Mouse (Mus musculus) G1E-ER4 (cell line): ENCODE data around the gene Ctbp1. TPM values are rescaled to one million over a fixed set of nuclear protein-coding genes. Genes with fewer than 3 reads are reported as not detected.

Experiments used
- GATA1 ChIP-seq: IDR thresholded peaks from one replicate; pipeline ENCODE4 v1.8.0; 2012; ENCODE audit warnings: low read length, inconsistent platforms
- polyA plus RNA-seq: library from polyadenylated mRNA; stranded (reverse); fragments of >175 nt; gene quantifications from 2 replicates; pipeline ENCODE4 v1.2.3, GENCODE M21; 2012

Gene Ctbp1
- polyA plus RNA-seq, 1 experiment: 457 TPM

DNA sequence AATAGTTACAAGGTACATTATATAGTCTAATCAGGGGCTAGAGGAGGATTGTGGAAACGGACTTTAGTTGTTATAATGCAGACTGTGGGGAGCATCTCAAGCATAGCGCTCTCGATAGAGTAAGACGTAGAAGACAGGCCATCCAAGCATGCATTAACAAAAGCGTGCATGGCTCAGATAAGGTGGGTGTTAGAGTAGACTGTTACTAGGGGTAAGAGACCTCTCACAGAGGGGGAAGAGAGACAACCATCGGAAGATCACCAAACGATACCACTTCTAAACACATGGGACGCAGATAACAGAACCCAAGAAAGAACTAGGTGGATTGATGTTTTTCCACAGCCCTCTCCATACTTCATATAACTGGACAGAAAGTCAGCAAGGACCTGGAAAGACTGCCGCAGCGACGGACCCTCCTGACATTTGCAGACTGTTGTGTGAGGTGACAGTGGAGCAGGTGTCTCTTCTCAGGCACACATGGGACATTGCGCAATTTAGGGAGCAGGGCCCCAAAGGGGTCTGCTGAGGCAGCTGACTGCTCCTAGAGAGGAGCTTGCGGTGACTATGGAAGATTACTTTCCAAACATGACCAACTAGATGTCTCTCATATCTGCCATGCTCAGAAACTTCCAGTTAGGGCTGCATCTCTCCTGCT is 72.2 kb downstream of the Ctbp1 start:
- TF ChIP-seq GATA1: peak; percentile 61

DNA sequence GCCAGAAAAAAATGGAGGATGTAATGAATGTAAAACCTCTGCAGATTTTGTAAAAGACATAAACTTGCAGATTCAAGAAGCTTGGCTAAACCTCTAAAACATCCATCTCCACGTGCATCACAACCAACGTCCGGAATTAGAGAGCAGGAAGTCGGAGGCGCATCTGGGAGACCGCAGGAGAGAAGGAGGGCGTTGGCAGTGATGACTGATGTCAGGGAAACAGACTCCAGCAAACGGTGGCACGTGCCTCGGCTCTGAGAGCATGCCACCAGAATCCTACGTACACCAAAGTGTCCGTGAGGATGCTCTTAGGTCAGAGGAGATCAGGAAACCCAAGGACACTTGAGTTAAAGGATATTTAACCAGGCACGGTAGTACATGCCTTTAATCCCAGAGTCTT is 73.1 kb downstream of the Ctbp1 start:
- no peak for TF ChIP-seq GATA1

DNA sequence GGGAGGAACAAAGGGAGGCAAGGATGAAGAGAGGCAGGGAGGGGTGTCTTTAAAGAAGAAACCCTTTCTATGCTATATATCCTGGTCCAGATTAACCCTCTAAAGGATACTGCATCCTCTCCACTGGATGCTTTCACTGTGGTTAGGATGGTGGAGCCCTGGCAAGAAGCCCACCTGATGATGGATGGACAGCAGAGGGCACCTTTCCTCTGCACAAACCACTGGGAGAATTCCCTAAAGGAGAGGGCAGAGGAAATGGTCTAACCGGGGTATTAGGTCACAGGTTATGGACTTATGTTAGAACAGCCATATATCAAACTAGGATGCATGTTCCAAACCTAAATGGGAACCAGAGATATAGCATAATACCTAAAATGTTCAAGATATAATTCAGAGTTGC is 74.7 kb downstream of the Ctbp1 start:
- no peak for TF ChIP-seq GATA1

Other genes starting within 250 kb of the Ctbp1 start
- not detected in 2 replicates for gene Slc5a1, start 170.8 kb downstream of the Ctbp1 start, polyA plus RNA-seq
- 0.09 and 0.36 TPM in 2 replicates for gene Spon2, start 56.5 kb downstream of the Ctbp1 start, polyA plus RNA-seq
- 112 and 232 TPM in 2 replicates for gene Maea, start 60.5 kb upstream of the Ctbp1 start, polyA plus RNA-seq
- 2.2 and 2.6 TPM in 2 replicates for gene Uvssa, start 103.6 kb upstream of the Ctbp1 start, polyA plus RNA-seq
- not detected in 2 replicates for gene Nkx1-1, start 159.0 kb upstream of the Ctbp1 start, polyA plus RNA-seq